Mouse (Mus musculus) cortical plate, adult 2 months (tissue): ENCODE data around the gene Prnp.

Experiments
- CTCF ChIP-seq: fragments of 200-500 bp; IDR thresholded peaks from 2 replicates; pipeline ENCODE4 v1.5.1; 2011; ENCODE audit warnings: mild to moderate bottlenecking, control low read depth, low read length; ENCODE audit not compliant: insufficient read depth; ENCODE audit errors: extremely low read depth
- POLR2A ChIP-seq: fragments of 200-500 bp; IDR thresholded peaks from 2 replicates; pipeline ENCODE4 v1.6.1; 2011; ENCODE audit warnings: mild to moderate bottlenecking, low read length, control low read depth; ENCODE audit not compliant: insufficient read depth; ENCODE audit errors: extremely low read depth

DNA sequence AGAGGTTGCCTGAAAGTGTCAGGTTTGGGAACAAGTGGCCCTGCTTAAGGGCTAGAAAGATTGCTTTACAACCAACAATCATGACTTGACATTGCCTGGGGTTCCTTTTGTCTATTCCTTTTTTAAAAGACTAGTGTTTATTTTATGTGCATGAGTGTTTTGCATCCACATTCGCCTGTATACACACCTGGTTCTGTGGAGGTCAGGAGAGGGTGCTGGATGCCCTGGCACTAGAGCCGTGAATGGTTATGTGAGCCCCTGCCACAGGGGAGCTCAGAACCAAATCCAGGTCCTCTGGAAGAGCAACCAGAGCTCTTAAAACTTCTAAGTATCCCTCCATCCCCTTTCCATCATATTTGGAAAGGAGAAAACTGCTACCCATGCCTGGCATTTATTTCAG is 1.1 kb downstream of the Prnp start:
- TF ChIP-seq CTCF (no peak), POLR2A (no peak)
